Comparison of ENCODE assay signal across 8 mouse cellular contexts in genomic region chr16:50732082-50733006, GRCm38 (mm10).
DNase-seq lines count a peak whose midpoint lies in the region; ATAC-seq lines count a peak whose summit lies in the region.

No protein-coding gene starts in this region.

- peak overlapping the region; percentile 81 for H3K4me2 ChIP-seq in heart, embryonic 15.5 days
- H3K4me2 ChIP-seq in liver, embryonic 15.5 days = peak overlapping the region; percentile 81
- H3K4me2 ChIP-seq in neural tube, embryonic 12.5 days (replicated peaks) = peak overlapping the region; percentile 89

- peak; percentile 76 for DNase-seq in c-Kit-positive CD71-negative TER-119-negative erythroid progenitor cells, embryonic 14.5 days (ENCODE audit: low read depth)
- peak; percentile 90 for DNase-seq in forebrain, embryonic 10.5 days (ENCODE audit: extremely low spot score, low spot score)
- DNase-seq in kidney, postnatal 36 days = peak; percentile 92 to 95
- peak; percentile 91 for DNase-seq in telencephalon, adult 2 months (ENCODE audit: low read depth, low spot score)

- WGBS in forebrain, embryonic 10.5 days = under 1% methylated on average over 58 of the region's 58 CpGs
- WGBS in heart, embryonic 15.5 days = under 1% methylated on average over 58 of the region's 58 CpGs
- WGBS in liver, embryonic 15.5 days (ENCODE audit: insufficient replicate concordance) = 1% methylated on average over 58 of the region's 58 CpGs
- WGBS in neural tube, embryonic 12.5 days = under 1% methylated on average over 58 of the region's 58 CpGs

- H3K4me3 ChIP-seq in forebrain, embryonic 10.5 days = peak overlapping the region; percentile 58
- H3K4me3 ChIP-seq in heart, embryonic 15.5 days = peak overlapping the region; percentile 80
- H3K4me3 ChIP-seq in liver, embryonic 15.5 days (replicated peaks) = peak overlapping the region; percentile 65
- H3K4me3 ChIP-seq in neural tube, embryonic 12.5 days = peak overlapping the region; percentile 61

- peak overlapping the region; percentile 60 for H3K27ac ChIP-seq in forebrain, embryonic 10.5 days
- H3K27ac ChIP-seq in heart, embryonic 15.5 days = peak overlapping the region; percentile 86
- no peak overlapping the region for H3K27ac ChIP-seq in liver, embryonic 15.5 days (replicated peaks)
- H3K27ac ChIP-seq in neural tube, embryonic 12.5 days = no peak overlapping the region

- H3K36me3 ChIP-seq in forebrain, embryonic 10.5 days (replicated peaks) = no peaks in the 10 kb centered on the region
- H3K36me3 ChIP-seq in heart, embryonic 15.5 days = peaks cover 4% of the 10 kb centered on the region; the same call in 1 of the 2 replicates
- H3K36me3 ChIP-seq in liver, embryonic 15.5 days (replicated peaks) = no peaks in the 10 kb centered on the region
- no peaks in the 10 kb centered on the region for H3K36me3 ChIP-seq in neural tube, embryonic 12.5 days

- peaks cover 13% of the 10 kb centered on the region for H3K4me1 ChIP-seq in forebrain, embryonic 10.5 days
- H3K4me1 ChIP-seq in heart, embryonic 15.5 days (replicated peaks) = peaks cover 9% of the 10 kb centered on the region
- H3K4me1 ChIP-seq in liver, embryonic 15.5 days (replicated peaks) = peaks cover 18% of the 10 kb centered on the region
- H3K4me1 ChIP-seq in neural tube, embryonic 12.5 days = peaks cover 7% of the 10 kb centered on the region; the same call in 1 of the 2 replicates

- no peaks in the 10 kb centered on the region for H3K9me3 ChIP-seq in forebrain, embryonic 10.5 days
- H3K9me3 ChIP-seq in heart, embryonic 15.5 days (replicated peaks) = no peaks in the 10 kb centered on the region
- H3K9me3 ChIP-seq in liver, embryonic 15.5 days (replicated peaks) = no peaks in the 10 kb centered on the region
- H3K9me3 ChIP-seq in neural tube, embryonic 12.5 days = no peaks in the 10 kb centered on the region

- ATAC-seq in CD4-positive, CD25-positive, alpha-beta regulatory T cell, adult 4 months = peak; percentile 80
- ATAC-seq in heart, embryonic 15.5 days (replicated peaks; ENCODE audit: insufficient number of reproducible peaks, insufficient read depth, low FRiP score, low read depth) = peak; percentile 96
- peak; percentile 87 for ATAC-seq in liver, embryonic 15.5 days (ENCODE audit: insufficient read depth)
- peak; percentile 96 for ATAC-seq in neural tube, embryonic 12.5 days (ENCODE audit: low FRiP score, low read depth)

- peaks cover 39% of the 10 kb centered on the region for H3K27me3 ChIP-seq in forebrain, embryonic 10.5 days (ENCODE audit: poor library complexity, severe bottlenecking)
- H3K27me3 ChIP-seq in heart, embryonic 15.5 days = no peaks in the 10 kb centered on the region
- peaks cover 8% of the 10 kb centered on the region for H3K27me3 ChIP-seq in liver, embryonic 15.5 days
- H3K27me3 ChIP-seq in neural tube, embryonic 12.5 days (replicated peaks) = no peaks in the 10 kb centered on the region

- H3K9ac ChIP-seq in heart, embryonic 15.5 days = peak overlapping the region; percentile 69
- peak overlapping the region; percentile 42; the same call in 1 of the 2 replicates for H3K9ac ChIP-seq in liver, embryonic 15.5 days
- peak overlapping the region; percentile 54 for H3K9ac ChIP-seq in neural tube, embryonic 12.5 days

Comparison
In these comparisons a context has a peak if more than half of its experiments do, and no peak if none do; other contexts are left out.
1. H3K27ac ChIP-seq: peak in forebrain, embryonic 10.5 days (single experiment) and heart, embryonic 15.5 days (single experiment); none in liver, embryonic 15.5 days (single experiment) and neural tube, embryonic 12.5 days (single experiment).
2. Peak in every context shown above with its lines, with median percentiles within 50 percentile points of each other: ATAC-seq, DNase-seq, H3K4me3 ChIP-seq, H3K4me2 ChIP-seq and H3K9ac ChIP-seq.